Mouse (Mus musculus) thymus, adult 2 months (tissue): ENCODE measurements around the gene Lhfp. TPM values are rescaled to one million over a fixed set of nuclear protein-coding genes. Genes with fewer than 3 reads are reported as not detected.

Experiments used
- DNase-seq: peaks from one replicate; pipeline ENCODE4 v3.0.0; 2021
- H3K27ac ChIP-seq: fragments of 200-500 bp; 2 replicates; pipeline ENCODE4 v1.5.1; 2012; ENCODE audit warnings: low read length, control low read depth; ENCODE audit not compliant: control insufficient read depth, insufficient read depth
- H3K27me3 ChIP-seq: fragments of 200-500 bp; 2 replicates; pipeline ENCODE4 v1.6.1; 2012; ENCODE audit warnings: mild to moderate bottlenecking, low read length, moderate library complexity, mixed read lengths; ENCODE audit not compliant: control insufficient read depth, insufficient read depth
- H3K36me3 ChIP-seq: fragments of 200-500 bp; 2 replicates; pipeline ENCODE4 v1.6.1; 2012; ENCODE audit warnings: mild to moderate bottlenecking, low read length, moderate library complexity; ENCODE audit not compliant: control insufficient read depth, insufficient read depth
- H3K4me1 ChIP-seq: fragments of 200-500 bp; replicated peaks from 2 replicates; pipeline ENCODE4 v1.6.1; 2012; ENCODE audit warnings: low read length; ENCODE audit not compliant: control insufficient read depth, insufficient read depth
- H3K4me3 ChIP-seq: fragments of 200-500 bp; 2 replicates; pipeline ENCODE4 v1.5.1; 2012; ENCODE audit warnings: mild to moderate bottlenecking, low read length, control low read depth, moderate library complexity; ENCODE audit not compliant: control insufficient read depth, insufficient read depth
- CTCF ChIP-seq: fragments of 200-500 bp; IDR thresholded peaks from 2 replicates; pipeline ENCODE4 v1.5.1; 2012; ENCODE audit warnings: mild to moderate bottlenecking, control low read depth, low read length, moderate library complexity, borderline replicate concordance; ENCODE audit not compliant: control insufficient read depth, poor library complexity, insufficient read depth; ENCODE audit errors: extremely low read depth
- POLR2A ChIP-seq: fragments of 200-500 bp; IDR thresholded peaks from 2 replicates; pipeline ENCODE4 v1.6.1; 2012; ENCODE audit warnings: mild to moderate bottlenecking, low read length, control low read depth, moderate library complexity; ENCODE audit not compliant: control insufficient read depth, poor library complexity, insufficient read depth; ENCODE audit errors: extremely low read depth
- WGBS: fragments of 180-500 bp; shearing (Covaris S2); methylation state at CpG from one replicate; pipeline ENCODE4 v1.1.7; 2018; 5-methylcytosine and 5-hydroxymethylcytosine counted together
- polyA plus RNA-seq: library from polyadenylated mRNA; depleted of rRNA; stranded (reverse); fragments of >200 nt; gene quantifications from 2 replicates; pipeline ENCODE4 v1.2.3, GENCODE M21; 2012

The Lhfp gene
- polyA plus RNA-seq, 1 experiment: 18.7 TPM

DNA sequence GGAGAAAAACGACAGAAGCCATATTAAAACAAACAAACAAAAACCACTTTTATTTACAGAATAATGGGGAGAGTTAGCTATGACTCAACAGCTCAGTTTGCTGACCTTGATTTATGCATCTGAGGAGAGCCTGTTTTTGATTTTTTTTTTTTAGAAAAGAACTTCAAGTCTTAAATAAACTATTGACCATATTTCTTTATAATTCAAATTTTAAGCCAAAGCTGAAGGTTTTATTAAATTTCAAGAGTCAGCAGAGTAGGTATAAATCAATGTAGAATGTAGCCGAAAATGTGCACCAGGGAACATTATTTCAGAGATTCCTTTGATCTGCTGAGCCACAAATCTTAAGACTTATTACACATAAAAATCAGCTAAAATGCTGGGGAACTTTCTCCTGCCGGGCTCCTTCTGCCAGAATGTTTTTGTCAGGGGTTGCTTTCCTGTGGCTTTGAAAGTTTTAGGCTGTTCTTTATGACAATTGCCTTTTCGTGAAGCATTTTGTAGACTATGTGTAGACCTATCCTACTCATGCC is 252.6 kb downstream of the Lhfp start:
- TF ChIP-seq POLR2A (no peak), CTCF (no peak)
- WGBS: 81% methylated on average over 4 of the region's 4 CpGs

DNA sequence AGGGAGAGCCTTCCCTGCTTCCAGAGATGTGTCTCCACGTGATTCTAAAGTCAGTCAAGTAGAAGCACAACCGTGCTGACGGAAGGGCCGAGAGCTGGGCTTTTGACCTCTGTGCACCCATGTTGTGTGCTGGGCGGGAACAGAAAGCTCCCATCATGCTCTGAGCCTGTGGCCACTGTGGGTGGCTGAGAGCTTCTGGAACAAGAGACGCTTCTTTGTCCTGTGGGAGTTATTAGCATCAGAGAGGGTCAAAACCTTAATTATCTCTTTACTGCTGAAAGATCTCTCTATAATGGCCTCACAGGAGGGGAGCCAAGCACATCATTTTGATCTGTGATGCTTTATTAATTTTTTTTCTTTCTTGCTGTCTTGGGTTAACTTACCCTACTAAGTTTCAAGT is 253.5 kb downstream of the Lhfp start:
- WGBS: 96% methylated on average over 6 of the region's 6 CpGs
- DNase-seq: no peak
- H3K36me3 ChIP-seq: no peaks in the 10 kb centered on the region

More for the DNA sequence above, 252.6 kb downstream of the Lhfp start:
- no peaks in the 10 kb centered on the region for H3K36me3 ChIP-seq
- H3K27me3 ChIP-seq: no peaks in the 10 kb centered on the region
- H3K4me3 ChIP-seq: no peak overlapping the region
- DNase-seq: no peak
- no peak overlapping the region for H3K27ac ChIP-seq
- H3K4me1 ChIP-seq: no peaks in the 10 kb centered on the region

DNA sequence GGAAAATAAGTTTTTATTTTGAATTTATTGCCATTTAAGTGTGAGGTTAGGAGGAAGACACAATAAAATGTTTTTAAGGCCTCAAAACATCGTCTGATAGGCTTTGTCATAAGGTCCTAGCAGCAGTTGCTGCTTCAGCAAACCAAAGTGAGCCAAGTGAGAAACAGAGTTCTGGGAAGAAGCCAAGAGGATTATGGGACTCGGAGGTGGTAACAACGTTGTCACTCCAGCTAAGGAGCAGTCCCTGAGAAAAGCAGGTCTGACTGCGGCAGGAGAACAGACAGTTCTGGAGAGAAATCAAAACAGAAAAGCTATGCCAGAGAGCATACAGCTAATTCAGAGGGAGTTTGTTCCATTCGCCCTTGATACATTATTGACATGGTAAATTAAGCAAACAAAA is 260.5 kb downstream of the Lhfp start:
- WGBS: 91% methylated on average over 5 of the region's 5 CpGs
- no peak overlapping the region for H3K4me3 ChIP-seq

More for the DNA sequence above, 253.5 kb downstream of the Lhfp start:
- TF ChIP-seq CTCF: no peak
- H3K27ac ChIP-seq: no peak overlapping the region
- no peak overlapping the region for H3K4me3 ChIP-seq
- H3K4me1 ChIP-seq: no peaks in the 10 kb centered on the region
- no peaks in the 10 kb centered on the region for H3K27me3 ChIP-seq

DNA sequence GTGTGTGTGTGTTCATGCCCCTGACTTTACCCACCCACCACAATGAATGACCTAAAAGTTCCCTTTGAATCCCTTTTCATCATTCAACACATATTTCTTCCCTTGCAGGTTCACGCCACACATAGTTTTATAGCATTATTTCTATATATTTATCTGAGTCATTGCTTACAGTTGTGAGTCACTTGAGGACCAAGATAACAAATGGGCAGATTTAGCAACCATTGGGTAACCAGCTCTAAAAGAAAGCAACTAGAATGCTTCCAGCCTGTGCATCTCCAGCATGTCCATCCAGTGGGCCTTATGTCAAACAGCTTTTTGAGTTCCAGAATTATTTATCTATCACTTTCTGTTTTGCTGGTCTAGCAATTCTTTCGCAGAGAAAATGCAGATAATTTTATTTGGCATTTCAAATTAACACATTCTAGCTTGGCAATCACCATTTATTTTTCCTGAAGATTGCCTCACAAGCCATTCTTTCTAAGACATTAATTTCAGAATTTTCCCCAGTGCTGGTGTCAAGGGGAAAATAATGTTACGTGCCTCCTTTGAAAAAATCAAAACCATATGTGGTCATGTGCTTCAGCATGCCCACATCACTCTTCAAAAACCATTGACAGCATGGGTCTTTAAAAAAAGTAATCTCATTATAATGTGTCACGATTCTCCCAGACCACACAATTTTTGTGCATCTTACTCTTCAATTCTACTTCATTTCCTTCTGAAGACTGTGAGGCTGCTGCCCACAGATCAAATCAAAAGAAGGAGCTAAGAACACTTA is 263.0 kb downstream of the Lhfp start:
- DNase-seq: no peak
- 88% methylated on average over 4 of the region's 4 CpGs for WGBS
- no peaks in the 10 kb centered on the region for H3K27me3 ChIP-seq

More for the DNA sequence above, 260.5 kb downstream of the Lhfp start:
- Histone ChIP-seq H3K27me3 (no peaks in the 10 kb centered on the region), H3K4me1 (no peaks in the 10 kb centered on the region), H3K36me3 (no peaks in the 10 kb centered on the region), H3K27ac (no peak overlapping the region)
- TF ChIP-seq CTCF (no peak), POLR2A (no peak)
- DNase-seq: no peak

DNA sequence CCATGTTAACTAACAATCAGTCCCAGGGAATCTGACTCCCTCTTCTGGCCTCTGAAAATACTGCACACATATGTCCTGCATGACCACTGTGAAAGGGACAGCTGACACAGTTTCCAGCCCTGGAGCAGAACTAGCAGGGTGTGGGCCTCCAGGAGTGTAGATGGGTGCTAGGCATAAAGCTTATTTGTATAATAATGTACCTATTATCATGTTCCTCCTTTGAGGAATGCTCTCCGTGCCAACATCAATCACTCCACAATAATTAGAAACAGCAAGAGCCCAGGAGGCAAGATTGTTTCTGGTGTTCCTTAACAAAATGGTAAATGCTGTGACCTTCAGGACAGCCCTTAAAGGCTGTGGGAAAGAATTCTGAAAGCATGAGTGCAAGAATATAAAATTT is 264.5 kb downstream of the Lhfp start:
- 94% methylated on average over 1 of the region's 1 CpGs for WGBS
- no peaks in the 10 kb centered on the region for H3K27me3 ChIP-seq
- no peaks in the 10 kb centered on the region for H3K36me3 ChIP-seq
- no peak overlapping the region for H3K27ac ChIP-seq
- no peak for DNase-seq
- TF ChIP-seq POLR2A (no peak), CTCF (no peak)
- no peak overlapping the region for H3K4me3 ChIP-seq
- no peaks in the 10 kb centered on the region for H3K4me1 ChIP-seq

More for the DNA sequence above, 263.0 kb downstream of the Lhfp start:
- Histone ChIP-seq H3K4me1 (no peaks in the 10 kb centered on the region), H3K27ac (no peak overlapping the region), H3K4me3 (no peak overlapping the region), H3K36me3 (no peaks in the 10 kb centered on the region)
- TF ChIP-seq POLR2A: no peak
- no peak for TF ChIP-seq CTCF

DNA sequence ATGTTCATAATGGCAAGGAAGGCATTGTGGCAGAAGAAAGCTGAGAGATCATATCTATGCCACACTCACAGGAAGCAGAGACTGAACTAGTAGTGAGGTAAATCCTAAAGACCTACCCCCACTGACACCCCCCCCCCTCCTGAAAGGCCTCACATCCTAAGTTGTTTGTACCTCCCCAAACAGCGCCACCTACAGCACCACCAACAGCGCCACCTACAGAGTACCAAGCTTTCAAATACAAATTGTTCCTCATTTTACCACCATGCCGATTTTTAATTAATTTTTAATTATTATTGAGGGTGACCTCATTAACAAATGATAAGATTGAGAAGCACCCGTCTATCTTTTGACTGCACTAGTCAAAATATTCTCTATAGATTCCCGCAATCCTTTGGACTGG is 267.3 kb downstream of the Lhfp start:
- H3K4me3 ChIP-seq: no peak overlapping the region
- no peaks in the 10 kb centered on the region for H3K27me3 ChIP-seq
- no peaks in the 10 kb centered on the region for H3K36me3 ChIP-seq
- no peak overlapping the region for H3K27ac ChIP-seq
- no peaks in the 10 kb centered on the region for H3K4me1 ChIP-seq
- TF ChIP-seq POLR2A (no peak), CTCF (no peak)
- no peak for DNase-seq
- 66% methylated on average over 5 of the region's 5 CpGs for WGBS

DNA sequence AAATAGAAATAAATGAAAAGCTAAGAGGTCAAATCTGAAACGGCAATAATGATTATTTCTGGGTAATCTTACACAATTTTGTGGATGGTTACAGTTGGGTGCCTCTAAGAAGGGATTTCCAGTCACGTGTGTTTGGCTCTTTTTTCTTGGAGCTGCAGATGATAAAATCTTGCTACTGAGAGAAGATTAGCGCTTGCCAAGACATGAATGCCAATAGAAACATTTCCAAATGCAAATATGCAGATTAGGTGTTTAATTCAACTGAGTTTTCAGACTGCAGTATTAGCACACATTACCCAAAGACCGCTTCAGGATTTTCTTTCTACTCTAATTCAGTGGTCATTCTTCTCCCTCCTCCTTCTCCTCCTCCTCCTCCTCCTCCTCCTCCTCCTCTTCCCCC is 268.8 kb downstream of the Lhfp start:
- no peak overlapping the region for H3K4me3 ChIP-seq
- no peak for TF ChIP-seq POLR2A
- TF ChIP-seq CTCF: no peak
- no peak overlapping the region for H3K27ac ChIP-seq
- no peaks in the 10 kb centered on the region for H3K27me3 ChIP-seq
- H3K36me3 ChIP-seq: no peaks in the 10 kb centered on the region
- WGBS: 91% methylated on average over 4 of the region's 4 CpGs
- H3K4me1 ChIP-seq: no peaks in the 10 kb centered on the region
- no peak for DNase-seq
